Mouse (Mus musculus): ENCODE results near the gene Zmynd10. TPM values are rescaled to one million over a fixed set of nuclear protein-coding genes. Genes with fewer than 3 reads are reported as not detected.

Gene Zmynd10
- total RNA-seq (2021): not detected
- 0.64 and 1.3 TPM in 2 replicates for polyA plus RNA-seq (2012; rRNA removed)
- long read RNA-seq: 0 reads

DNA sequence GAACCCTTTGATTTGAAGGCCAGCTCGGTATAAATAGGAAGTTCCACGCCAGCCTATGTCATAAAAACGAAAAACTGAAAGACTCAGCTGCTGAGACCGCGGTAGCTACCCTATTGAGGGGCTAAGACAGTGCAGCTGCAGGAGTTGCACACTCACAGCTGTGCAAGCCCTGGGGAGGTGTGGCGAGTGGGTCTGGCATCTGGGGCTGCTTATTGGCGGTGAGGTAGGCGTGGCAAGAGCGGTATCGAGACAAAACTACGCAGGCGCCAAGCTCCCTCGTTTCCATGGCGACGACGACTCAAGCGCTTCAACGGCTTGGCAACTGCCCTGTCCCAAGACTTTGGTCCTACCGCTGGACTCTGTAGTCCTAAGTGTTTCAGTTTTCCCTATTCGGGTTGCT is at the start of gene Zmynd10:
Zmynd10 (plus strand) TSS at position 273 of the 400 bp plus-strand sequence.
- intact Hi-C loops (cut with DNase I): loop anchor here (10.0 kb wide), 1 partner anchor 862 kb away; the partner anchor contains the start of gene Tex264
- WGBS: 7% methylated on average over 20 of the region's 20 CpGs

DNA sequence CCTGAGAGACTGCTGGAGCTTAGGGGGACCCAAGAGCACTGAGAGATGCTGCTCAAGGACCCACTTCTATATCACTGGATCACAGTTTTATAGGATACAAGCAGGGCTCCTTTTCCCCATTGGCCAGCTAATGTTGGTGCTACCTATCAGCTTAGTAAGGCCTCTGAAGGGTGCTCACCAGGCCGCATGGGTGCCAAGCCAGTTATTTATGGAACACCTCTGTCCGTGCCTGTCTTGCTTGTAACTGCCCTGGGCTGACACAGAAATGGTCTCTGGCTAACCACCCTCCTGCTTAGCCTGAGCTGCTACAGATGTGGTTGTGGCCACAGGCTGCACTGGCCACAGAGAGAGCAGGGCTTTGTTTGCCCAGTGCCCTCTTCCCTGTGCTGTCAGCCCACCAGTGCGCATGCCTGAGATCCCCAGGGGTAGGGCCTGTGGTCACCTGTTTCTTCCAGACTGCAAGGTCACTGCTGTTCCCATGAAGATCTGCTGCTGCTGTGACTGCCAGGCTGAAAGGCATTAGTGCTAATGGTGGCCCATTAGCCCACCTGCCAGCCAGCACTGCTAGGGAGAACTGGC is 46.3 kb upstream of the Zmynd10 start:
- intact Hi-C loops (cut with DNase I): no loop called here
- no peaks in the 10 kb centered on the region for H3K36me3 ChIP-seq (ENCODE audit: control insufficient read depth, insufficient read depth, low read length)
- no peak for TF ChIP-seq EP300 (IDR thresholded peaks at IDR 0.05; ENCODE audit: insufficient read depth, low read depth, low read length)
- TF ChIP-seq POLR2A (IDR thresholded peaks at IDR 0.05; ENCODE audit: insufficient read depth, low read depth, low read length): no peak
- TF ChIP-seq CTCF (IDR thresholded peaks at IDR 0.05): no peak
- no peaks in the 10 kb centered on the region for H3K27me3 ChIP-seq (ENCODE audit: control insufficient read depth, insufficient read depth, low read length)
- WGBS: 63% methylated on average over 3 of the region's 3 CpGs
- no peaks in the 10 kb centered on the region for H3K4me1 ChIP-seq (ENCODE audit: control insufficient read depth, insufficient read depth, low read length)
- no peaks in the 10 kb centered on the region for H3K79me2 ChIP-seq (replicated peaks; ENCODE audit: control insufficient read depth, insufficient read depth, low read length)
- peak in 1 of 2 experiments; percentile 26 for DNase-seq
- no peak overlapping the region for H3K4me3 ChIP-seq
- no peak overlapping the region for H3K9ac ChIP-seq (ENCODE audit: low read depth, low read length)
- no peak overlapping the region for H3K27ac ChIP-seq

More for the DNA sequence above, at the start of gene Zmynd10:
- DNase-seq: peak; percentile 82 to 89
- 0 out of 2 replicates have a peak within 1 kb of the TSS, but pooled peaks have one; percentile 10 for H3K4me3 ChIP-seq
- no peaks in the 10 kb centered on the region for H3K79me2 ChIP-seq (replicated peaks; ENCODE audit: control insufficient read depth, insufficient read depth, low read length)
- H3K9ac ChIP-seq (ENCODE audit: low read depth, low read length): no peak within 1 kb of the TSS
- no peak within 1 kb of the TSS for H3K27ac ChIP-seq
- TF ChIP-seq EP300 (IDR thresholded peaks at IDR 0.05; ENCODE audit: insufficient read depth, low read depth, low read length): no peak
- no peak for TF ChIP-seq POLR2A (IDR thresholded peaks at IDR 0.05; ENCODE audit: insufficient read depth, low read depth, low read length)
- no peak for TF ChIP-seq CTCF (IDR thresholded peaks at IDR 0.05)
- H3K27me3 ChIP-seq (ENCODE audit: control insufficient read depth, insufficient read depth, low read length): no peaks in the 10 kb centered on the region
- H3K4me1 ChIP-seq (ENCODE audit: control insufficient read depth, insufficient read depth, low read length): peaks cover 10% of the 10 kb centered on the region
- H3K36me3 ChIP-seq (ENCODE audit: control insufficient read depth, insufficient read depth, low read length): no peaks in the 10 kb centered on the region

DNA sequence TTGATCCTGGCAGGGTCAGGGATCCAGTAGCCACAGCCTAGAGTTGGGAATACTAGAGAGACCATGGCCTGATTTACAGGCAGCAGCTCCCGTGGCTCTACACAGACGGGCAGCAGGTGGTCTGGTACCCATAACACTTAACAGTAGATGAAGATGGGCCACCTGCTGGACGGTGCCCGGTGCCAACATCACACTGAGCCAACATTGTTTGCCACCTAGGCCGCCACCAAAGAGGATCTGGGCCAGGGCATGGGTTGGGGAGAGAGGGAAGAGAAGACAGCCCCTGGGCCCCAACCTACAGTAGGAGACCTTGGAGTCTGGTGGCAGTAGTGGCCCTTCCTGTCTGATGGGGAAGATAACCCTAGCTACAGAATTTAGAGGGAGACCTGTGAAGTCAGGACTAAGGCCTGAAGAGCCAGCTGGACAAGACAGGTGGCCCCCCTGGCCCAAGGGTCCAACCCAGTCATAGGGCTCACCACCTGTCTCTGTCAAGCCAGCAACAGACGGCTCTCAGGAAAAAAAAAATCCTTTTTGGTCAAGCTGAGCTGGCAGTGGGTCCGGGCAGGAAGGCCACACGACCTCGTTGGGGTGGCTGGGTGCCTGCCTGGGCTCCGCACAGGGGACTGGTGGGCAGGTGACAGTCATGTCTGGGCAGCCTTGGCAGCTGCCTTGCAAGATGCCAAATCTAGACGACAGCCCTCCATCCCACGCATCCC is 44.8 kb upstream of the Zmynd10 start:
- H3K79me2 ChIP-seq (replicated peaks; ENCODE audit: control insufficient read depth, insufficient read depth, low read length): no peaks in the 10 kb centered on the region
- TF ChIP-seq CTCF (IDR thresholded peaks at IDR 0.05) (no peak), POLR2A (IDR thresholded peaks at IDR 0.05; ENCODE audit: insufficient read depth, low read depth, low read length) (no peak), EP300 (IDR thresholded peaks at IDR 0.05; ENCODE audit: insufficient read depth, low read depth, low read length) (no peak)
- no peaks in the 10 kb centered on the region for H3K36me3 ChIP-seq (ENCODE audit: control insufficient read depth, insufficient read depth, low read length)
- WGBS: 88% methylated on average over 12 of the region's 12 CpGs
- intact Hi-C loops (cut with DNase I): no loop called here
- H3K4me3 ChIP-seq: no peak overlapping the region
- no peaks in the 10 kb centered on the region for H3K27me3 ChIP-seq (ENCODE audit: control insufficient read depth, insufficient read depth, low read length)
- no peak for DNase-seq
- H3K27ac ChIP-seq: no peak overlapping the region
- H3K4me1 ChIP-seq (ENCODE audit: control insufficient read depth, insufficient read depth, low read length): no peaks in the 10 kb centered on the region
- no peak overlapping the region for H3K9ac ChIP-seq (ENCODE audit: low read depth, low read length)

DNA sequence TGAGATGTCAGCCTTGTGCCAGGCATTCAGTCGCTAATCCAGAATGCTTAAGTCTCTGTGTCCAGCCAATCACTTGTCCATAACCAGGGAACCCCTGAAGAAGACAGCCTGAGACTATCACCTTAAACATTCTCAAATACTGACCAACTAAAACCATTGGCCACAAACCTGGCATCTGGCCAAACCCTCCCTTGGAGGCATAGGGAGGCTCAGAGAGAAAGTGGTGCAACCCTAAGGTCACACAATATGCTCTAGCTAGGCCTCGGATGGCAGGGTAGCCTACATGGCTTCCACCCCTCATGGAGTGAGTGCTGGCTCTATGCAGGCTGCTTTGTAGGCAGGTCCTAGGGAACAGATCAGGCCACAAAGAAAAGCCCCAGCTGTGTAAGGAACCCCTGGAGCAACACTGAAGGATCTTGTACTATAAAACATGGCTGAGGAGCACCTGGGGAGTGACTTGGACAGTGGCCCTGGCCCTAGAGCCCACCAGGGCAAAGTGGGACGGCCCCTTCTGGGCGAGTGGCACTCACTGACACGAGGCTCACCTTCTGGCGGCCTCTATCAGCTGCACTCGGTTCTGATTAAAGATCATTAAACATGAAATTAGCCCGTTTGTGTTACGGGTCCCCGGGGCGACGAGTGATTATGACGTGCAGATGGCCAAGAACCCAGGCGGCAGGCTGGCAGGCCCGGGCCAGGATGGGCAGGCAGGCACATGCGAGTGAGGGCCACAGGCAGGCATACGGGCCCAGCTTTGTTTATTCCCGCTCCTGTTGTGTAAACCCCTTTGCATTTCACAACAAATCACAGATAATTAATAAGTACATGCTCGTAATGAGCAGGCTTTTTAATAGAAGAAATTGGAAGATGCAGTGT is 42.2 kb upstream of the Zmynd10 start:
- WGBS: 87% methylated on average over 19 of the region's 19 CpGs
- DNase-seq: no peak
- Histone ChIP-seq H3K79me2 (replicated peaks; ENCODE audit: control insufficient read depth, insufficient read depth, low read length) (no peaks in the 10 kb centered on the region), H3K36me3 (ENCODE audit: control insufficient read depth, insufficient read depth, low read length) (no peaks in the 10 kb centered on the region), H3K4me3 (no peak overlapping the region), H3K9ac (ENCODE audit: low read depth, low read length) (no peak overlapping the region), H3K27me3 (ENCODE audit: control insufficient read depth, insufficient read depth, low read length) (no peaks in the 10 kb centered on the region), H3K27ac (no peak overlapping the region), H3K4me1 (ENCODE audit: control insufficient read depth, insufficient read depth, low read length) (no peaks in the 10 kb centered on the region)
- intact Hi-C loops (cut with DNase I): no loop called here
- TF ChIP-seq EP300 (IDR thresholded peaks at IDR 0.05; ENCODE audit: insufficient read depth, low read depth, low read length) (no peak), CTCF (IDR thresholded peaks at IDR 0.05) (no peak), POLR2A (IDR thresholded peaks at IDR 0.05; ENCODE audit: insufficient read depth, low read depth, low read length) (no peak)

DNA sequence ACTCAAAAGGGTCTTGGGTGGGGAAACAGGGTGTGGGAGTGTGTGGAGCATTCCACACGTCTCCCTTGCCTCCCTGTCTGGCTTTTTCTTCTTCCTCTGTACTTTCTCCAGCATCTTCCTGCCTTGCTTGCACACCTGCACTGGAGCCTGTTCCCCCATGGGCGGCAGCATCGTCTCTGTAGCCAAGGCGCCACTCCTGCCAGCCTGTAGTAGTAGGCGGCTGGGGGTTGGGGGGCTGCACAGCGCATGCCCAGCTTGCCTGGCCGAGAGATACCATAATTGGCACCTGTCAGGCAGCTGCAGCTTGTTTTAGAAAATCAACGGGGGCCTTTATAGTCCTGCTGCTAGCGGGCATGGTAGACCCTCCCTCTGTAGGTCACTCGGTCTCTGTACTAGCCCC is 38.8 kb upstream of the Zmynd10 start:
- no peaks in the 10 kb centered on the region for H3K79me2 ChIP-seq (replicated peaks; ENCODE audit: control insufficient read depth, insufficient read depth, low read length)
- intact Hi-C loops (cut with DNase I): no loop called here
- H3K4me1 ChIP-seq (ENCODE audit: control insufficient read depth, insufficient read depth, low read length): no peaks in the 10 kb centered on the region
- TF ChIP-seq CTCF (IDR thresholded peaks at IDR 0.05): no peak
- H3K27me3 ChIP-seq (ENCODE audit: control insufficient read depth, insufficient read depth, low read length): no peaks in the 10 kb centered on the region
- H3K9ac ChIP-seq (ENCODE audit: low read depth, low read length): no peak overlapping the region
- H3K27ac ChIP-seq: no peak overlapping the region
- WGBS: 63% methylated on average over 10 of the region's 10 CpGs
- H3K4me3 ChIP-seq: no peak overlapping the region
- no peak for DNase-seq
- H3K36me3 ChIP-seq (ENCODE audit: control insufficient read depth, insufficient read depth, low read length): no peaks in the 10 kb centered on the region

Data from heart, adult 2 months (tissue).